Mouse (Mus musculus) kidney, adult 2 months (tissue): Measurements from ENCODE around the gene Tmem213.

Experiments used
- CTCF ChIP-seq: fragments of 200-500 bp; conservative IDR thresholded peaks from 2 replicates; pipeline ENCODE4 v1.5.1; 2011; ENCODE audit warnings: low read depth, mild to moderate bottlenecking, control low read depth, low read length, moderate library complexity, mixed read lengths; ENCODE audit not compliant: insufficient read depth, insufficient read length
- POLR2A ChIP-seq: fragments of 200-500 bp; IDR thresholded peaks from one replicate; pipeline ENCODE4 v1.6.1; 2011; ENCODE audit warnings: low read depth, low read length, control low read depth

- TF ChIP-seq POLR2A: no peak
- TF ChIP-seq CTCF: no peak
Measured at GRCm38 (mm10) chr6:38165385-38165784, 56.3 kb downstream of the Tmem213 start.
